Mouse (Mus musculus) limb, embryonic 13.5 days (tissue): ENCODE results near the gene Ccnl2. TPM values are rescaled to one million over a fixed set of nuclear protein-coding genes. Genes with fewer than 3 reads are reported as not detected.
A peak's percentile ranks its signal among the peaks of the same experiment; 100 is the strongest.

Source experiments
- ATAC-seq: fragments of 200-750 bp; cut with Nextera tagmentation; 2 replicates; pipeline ENCODE4 v1.8.0; 2017; ENCODE audit warnings: low read depth, moderate number of reproducible peaks, moderate TSS enrichment; ENCODE audit not compliant: low FRiP score
- H3K27ac ChIP-seq: fragments of 300-500 bp; sonication (generic); 2 replicates; pipeline ENCODE4 v1.5.1; 2015; ENCODE audit warnings: inconsistent platforms, mild to moderate bottlenecking, moderate library complexity
- H3K27me3 ChIP-seq: fragments of 300-500 bp; sonication (generic); 2 replicates; pipeline ENCODE4 v1.6.1; 2015; ENCODE audit warnings: mild to moderate bottlenecking, inconsistent platforms
- H3K36me3 ChIP-seq: fragments of 300-500 bp; sonication (generic); 2 replicates; pipeline ENCODE4 v1.6.1; 2015; ENCODE audit warnings: inconsistent platforms, mild to moderate bottlenecking, moderate library complexity
- H3K4me1 ChIP-seq: fragments of 300-500 bp; sonication (generic); 2 replicates; pipeline ENCODE4 v1.6.1; 2015; ENCODE audit warnings: inconsistent platforms
- H3K4me2 ChIP-seq: fragments of 300-500 bp; sonication (generic); replicated peaks from 2 replicates; pipeline ENCODE4 v1.6.1; 2015; ENCODE audit warnings: inconsistent platforms, mild to moderate bottlenecking, moderate library complexity
- H3K4me3 ChIP-seq: fragments of 300-500 bp; sonication (generic); 2 replicates; pipeline ENCODE4 v1.5.1; 2015; ENCODE audit warnings: moderate library complexity, mild to moderate bottlenecking, inconsistent platforms
- H3K9ac ChIP-seq: fragments of 300-500 bp; sonication (generic); 2 replicates; pipeline ENCODE4 v1.6.1; 2015; ENCODE audit warnings: mild to moderate bottlenecking, inconsistent platforms
- H3K9me3 ChIP-seq: fragments of 300-500 bp; sonication (generic); 2 replicates; pipeline ENCODE4 v1.6.1; 2016; ENCODE audit warnings: inconsistent platforms
- WGBS: fragments of 180-500 bp; shearing (Covaris S2); methylation state at CpG from one replicate; pipeline ENCODE4 v1.1.7; 2015; 5-methylcytosine and 5-hydroxymethylcytosine counted together
- polyA plus RNA-seq: library from polyadenylated mRNA; unstranded; fragments of >200 nt; fragmentation: Nextera tagmentation; extraction: Ambion mirVana; gene quantifications from 2 replicates; pipeline ENCODE4 v1.2.1, GENCODE M21; 2015

Ccnl2 gene
- polyA plus RNA-seq, 1 experiment from 2014 or later = 231 TPM

DNA sequence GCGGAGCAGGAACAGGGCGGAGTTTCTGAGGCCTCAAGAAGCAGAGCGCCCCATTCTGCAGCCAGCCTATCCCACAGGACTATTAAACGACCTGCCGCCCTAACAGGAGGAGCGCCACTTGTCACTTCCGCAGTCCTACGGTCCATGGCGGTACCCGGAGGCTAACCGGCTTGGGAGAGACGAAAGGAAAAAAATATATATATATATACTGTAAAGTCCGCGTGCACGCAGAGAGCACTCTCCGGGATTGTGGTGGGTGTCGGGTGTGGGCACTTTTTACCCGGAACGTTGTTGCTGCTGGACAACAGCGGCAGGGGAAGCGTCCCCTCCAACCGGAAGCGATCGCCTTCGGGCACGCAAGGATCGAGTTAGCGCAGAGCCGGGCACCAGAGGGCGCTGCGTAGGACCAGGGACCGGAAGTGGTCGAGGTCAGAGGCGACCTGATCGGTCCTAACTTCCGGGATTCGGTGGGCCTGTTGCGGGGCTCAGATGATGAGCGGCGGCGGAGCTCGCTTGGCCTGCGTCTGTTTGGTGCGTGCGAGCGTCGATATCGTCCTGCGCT, 19.0 kb downstream of the Ccnl2 start, which contains the start of gene Aurkaip1:
Aurkaip1 (plus strand) TSS at position 68 of the 562 bp plus-strand sequence.
- Histone ChIP-seq H3K27ac (peak within 1 kb of the TSS; percentile 86), H3K9me3 (no peaks in the 10 kb centered on the region), H3K4me1 (peaks cover 27% of the 10 kb centered on the region), H3K4me3 (peak within 1 kb of the TSS; percentile 92), H3K36me3 (peaks cover 27% of the 10 kb centered on the region), H3K27me3 (no peaks in the 10 kb centered on the region), H3K9ac (peak within 1 kb of the TSS; percentile 91), H3K4me2 (peak within 1 kb of the TSS; percentile 97)
- WGBS = under 1% methylated on average over 49 of the region's 49 CpGs
- ATAC-seq = peak; percentile 92

GRCm38 (mm10) chr4:155831831-155832230, 19.5 kb downstream of the Ccnl2 start:
- peak; percentile 18; the same call in 1 of the 2 replicates for ATAC-seq
- peak overlapping the region; percentile 92 for H3K4me3 ChIP-seq
- H3K4me1 ChIP-seq = peaks cover 27% of the 10 kb centered on the region
- WGBS = under 1% methylated on average over 25 of the region's 25 CpGs
- peak overlapping the region; percentile 97 for H3K4me2 ChIP-seq
- peak overlapping the region; percentile 86 for H3K27ac ChIP-seq
- no peaks in the 10 kb centered on the region for H3K9me3 ChIP-seq
- peaks cover 21% of the 10 kb centered on the region for H3K36me3 ChIP-seq
- H3K27me3 ChIP-seq = no peaks in the 10 kb centered on the region
- H3K9ac ChIP-seq = peak overlapping the region; percentile 91

GRCm38 (mm10) chr4:155832321-155832720, 20.0 kb downstream of the Ccnl2 start:
- peaks cover 27% of the 10 kb centered on the region for H3K4me1 ChIP-seq
- H3K27me3 ChIP-seq = no peaks in the 10 kb centered on the region
- H3K27ac ChIP-seq = no peak overlapping the region; the same call in 1 of the 2 replicates
- H3K9me3 ChIP-seq = no peaks in the 10 kb centered on the region
- ATAC-seq = no peak
- H3K36me3 ChIP-seq = peaks cover 16% of the 10 kb centered on the region
- WGBS = 58% methylated on average over 10 of the region's 10 CpGs
- peak overlapping the region; percentile 91 for H3K9ac ChIP-seq
- peak overlapping the region; percentile 92 for H3K4me3 ChIP-seq
- H3K4me2 ChIP-seq = peak overlapping the region; percentile 97

GRCm38 (mm10) chr4:155833234-155833633, 20.9 kb downstream of the Ccnl2 start:
- Histone ChIP-seq H3K4me2 (peak overlapping the region; percentile 97), H3K4me3 (peak overlapping the region; percentile 92; the same call in 1 of the 2 replicates), H3K9me3 (no peaks in the 10 kb centered on the region), H3K27ac (no peak overlapping the region), H3K27me3 (no peaks in the 10 kb centered on the region), H3K9ac (no peak overlapping the region), H3K4me1 (peaks cover 27% of the 10 kb centered on the region), H3K36me3 (peaks cover 8% of the 10 kb centered on the region)
- ATAC-seq = no peak
- 84% methylated on average over 4 of the region's 4 CpGs for WGBS

DNA sequence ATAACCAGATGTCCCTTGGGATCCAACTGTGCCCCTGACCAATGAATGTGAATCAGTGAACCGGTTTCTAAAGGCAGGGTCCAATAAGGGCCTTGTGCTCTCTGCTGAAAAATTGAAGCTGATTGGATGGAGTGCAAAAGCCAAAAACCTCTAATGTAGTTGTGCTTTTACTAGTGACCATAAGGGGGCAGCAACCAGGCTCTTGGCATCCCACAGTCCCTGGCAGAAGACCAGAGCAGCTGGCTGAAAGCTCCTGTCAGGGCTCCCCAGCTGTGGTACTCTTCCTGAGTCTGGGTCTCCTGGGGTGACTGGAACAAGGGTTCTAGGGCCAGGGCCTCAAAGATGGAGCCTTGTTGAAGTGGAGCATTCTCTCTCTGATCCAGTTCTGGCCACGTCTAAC, 21.5 kb downstream of the Ccnl2 start:
- Histone ChIP-seq H3K27me3 (no peaks in the 10 kb centered on the region), H3K4me3 (0 out of 2 replicates have a peak overlapping the region, but pooled peaks have one; percentile 2), H3K9me3 (no peaks in the 10 kb centered on the region), H3K4me1 (peaks cover 32% of the 10 kb centered on the region), H3K4me2 (0 out of 2 replicates have a peak overlapping the region, but pooled peaks have one; percentile 21), H3K36me3 (peaks cover 5% of the 10 kb centered on the region; the same call in 1 of the 2 replicates), H3K27ac (0 out of 2 replicates have a peak overlapping the region, but pooled peaks have one; percentile 33), H3K9ac (no peak overlapping the region; the same call in 1 of the 2 replicates)
- WGBS = 26% methylated on average over 2 of the region's 2 CpGs
- peak; percentile 34; the same call in 1 of the 2 replicates for ATAC-seq

GRCm38 (mm10) chr4:155837404-155838010, 25.2 kb downstream of the Ccnl2 start:
- no peak overlapping the region for H3K4me2 ChIP-seq
- H3K4me3 ChIP-seq = no peak overlapping the region
- peaks cover 14% of the 10 kb centered on the region for H3K36me3 ChIP-seq
- H3K4me1 ChIP-seq = peaks cover 50% of the 10 kb centered on the region
- H3K9me3 ChIP-seq = no peaks in the 10 kb centered on the region
- WGBS = 66% methylated on average over 11 of the region's 11 CpGs
- H3K27ac ChIP-seq = no peak overlapping the region
- ATAC-seq = no peak
- 0 out of 2 replicates have a peak, but pooled peaks cover 6% of the 10 kb centered on the region for H3K27me3 ChIP-seq
- no peak overlapping the region for H3K9ac ChIP-seq

GRCm38 (mm10) chr4:155838187-155839153, 26.2 kb downstream of the Ccnl2 start:
- peak overlapping the region; percentile 22 for H3K27ac ChIP-seq
- ATAC-seq = no peak
- 0 out of 2 replicates have a peak, but pooled peaks cover 6% of the 10 kb centered on the region for H3K27me3 ChIP-seq
- no peaks in the 10 kb centered on the region for H3K9me3 ChIP-seq
- H3K4me3 ChIP-seq = no peak overlapping the region
- H3K4me2 ChIP-seq = peak overlapping the region; percentile 98; the same call in 1 of the 2 replicates
- WGBS = 55% methylated on average over 8 of the region's 8 CpGs
- peaks cover 18% of the 10 kb centered on the region for H3K36me3 ChIP-seq
- peaks cover 43% of the 10 kb centered on the region for H3K4me1 ChIP-seq
- no peak overlapping the region for H3K9ac ChIP-seq

DNA sequence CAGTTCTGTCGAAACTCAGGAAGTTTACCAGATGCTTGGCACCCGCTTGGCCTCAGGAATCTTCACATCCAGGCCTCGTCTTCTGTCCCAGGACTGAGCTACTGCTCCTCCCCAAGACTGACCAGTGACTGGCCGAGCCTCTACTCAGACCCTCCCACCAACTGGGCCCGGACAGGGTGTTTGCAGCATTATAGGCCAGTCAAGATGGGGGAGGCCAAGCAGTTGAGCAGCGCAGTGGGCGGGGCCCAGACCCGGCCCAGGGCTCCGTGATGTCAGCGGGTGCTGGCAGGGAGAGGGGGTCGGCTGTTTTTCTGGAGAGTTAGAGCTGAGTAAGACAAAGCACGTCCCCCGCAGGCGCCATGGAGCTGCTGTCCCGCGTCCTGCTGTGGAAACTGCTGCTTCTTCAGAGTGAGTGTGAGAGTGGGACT, 27.2 kb downstream of the Ccnl2 start, which contains the start of gene Mxra8:
Mxra8 (plus strand) TSS at position 198 of the 428 bp plus-strand sequence.
- H3K9ac ChIP-seq = peak within 1 kb of the TSS; percentile 79
- peak within 1 kb of the TSS; percentile 98 for H3K4me2 ChIP-seq
- 0 out of 2 replicates have a peak, but pooled peaks cover 6% of the 10 kb centered on the region for H3K27me3 ChIP-seq
- peak within 1 kb of the TSS; percentile 69 for H3K27ac ChIP-seq
- WGBS = 3% methylated on average over 16 of the region's 16 CpGs
- no peaks in the 10 kb centered on the region for H3K9me3 ChIP-seq
- peaks cover 26% of the 10 kb centered on the region for H3K36me3 ChIP-seq
- peak; percentile 87 for ATAC-seq
- H3K4me1 ChIP-seq = peaks cover 33% of the 10 kb centered on the region
- peak within 1 kb of the TSS; percentile 60 for H3K4me3 ChIP-seq

- WGBS = 7% methylated on average over 8 of the region's 8 CpGs
- 0 out of 2 replicates have a peak, but pooled peaks cover 6% of the 10 kb centered on the region for H3K27me3 ChIP-seq
- ATAC-seq = peak; percentile 20; the same call in 1 of the 2 replicates
- peaks cover 33% of the 10 kb centered on the region for H3K4me1 ChIP-seq
- peaks cover 26% of the 10 kb centered on the region for H3K36me3 ChIP-seq
- peak overlapping the region; percentile 69 for H3K27ac ChIP-seq
- peak overlapping the region; percentile 98 for H3K4me2 ChIP-seq
- H3K9ac ChIP-seq = peak overlapping the region; percentile 79
- peak overlapping the region; percentile 60 for H3K4me3 ChIP-seq
- no peaks in the 10 kb centered on the region for H3K9me3 ChIP-seq
Measured at GRCm38 (mm10) chr4:155840076-155841002, 28.1 kb downstream of the Ccnl2 start.

- ATAC-seq = peak; percentile 72
- Histone ChIP-seq H3K4me3 (peak overlapping the region; percentile 60), H3K9ac (peak overlapping the region; percentile 79), H3K9me3 (no peaks in the 10 kb centered on the region), H3K27ac (peak overlapping the region; percentile 69; the same call in 1 of the 2 replicates), H3K36me3 (peaks cover 26% of the 10 kb centered on the region), H3K4me1 (peaks cover 33% of the 10 kb centered on the region), H3K27me3 (0 out of 2 replicates have a peak, but pooled peaks cover 6% of the 10 kb centered on the region), H3K4me2 (peak overlapping the region; percentile 98)
- WGBS = 1% methylated on average over 32 of the region's 32 CpGs
Measured at GRCm38 (mm10) chr4:155841003-155841454, 28.7 kb downstream of the Ccnl2 start.
